Mouse (Mus musculus): ENCODE data around the gene Gm21852. TPM values are rescaled to one million over a fixed set of nuclear protein-coding genes. Genes with fewer than 3 reads are reported as not detected.
"Not testable (repeated sequence)": the region's sequence is repeated elsewhere in the genome, so short reads cannot be mapped to it uniquely, and the experiment has no call there.

Gm21852 gene
- not detected in 2 replicates for total RNA-seq (2014; rRNA removed)
- polyA plus RNA-seq (2015; fragmentation: Nextera tagmentation; extraction: Ambion mirVana): not detected in 2 replicates

GRCm38 (mm10) chrY:40651896-40652295 is at the start of gene Gm21852:
TSS of gene Gm21852 (minus strand) at chrY:40651996.
- not testable (repeated sequence) for H3K9ac ChIP-seq (replicated peaks; ENCODE audit: low read length); H3K9me3 ChIP-seq (ENCODE audit: low read length); DNase-seq (ENCODE audit: low spot score); ATAC-seq; H3K4me2 ChIP-seq (ENCODE audit: low read depth, low read length); H3K27me3 ChIP-seq (ENCODE audit: insufficient read depth, low read length); H3K4me3 ChIP-seq (ENCODE audit: low read length); H3K4me1 ChIP-seq (ENCODE audit: insufficient read depth, low read length); H3K27ac ChIP-seq; H3K36me3 ChIP-seq (ENCODE audit: insufficient read depth, low read length)
- no CpG with 5 or more reads among the region's 3 CpGs for WGBS

Small RNA genes within 50 kb of the gene (microRNA-seq; reads per million reads assigned to microRNA genes)
- gene Gm27466 (0 reads per million in 2 experiments), gene Gm28018 (0 reads per million in 2 experiments)

Other genes starting within 250 kb of the Gm21852 start
- not detected in 2 replicates for gene Gm21797, start 123.8 kb upstream of the Gm21852 start, total RNA-seq (2014; rRNA removed)
- not detected in 2 replicates for gene Gm21797, start 123.8 kb upstream of the Gm21852 start, polyA plus RNA-seq (2015; fragmentation: Nextera tagmentation; extraction: Ambion mirVana)
- gene Gm20795, start 152.9 kb upstream of the Gm21852 start, total RNA-seq (2014; rRNA removed): not detected in 2 replicates
- not detected in 2 replicates for gene Gm20795, start 152.9 kb upstream of the Gm21852 start, polyA plus RNA-seq (2015; fragmentation: Nextera tagmentation; extraction: Ambion mirVana)

All from hindbrain, postnatal 0 days (tissue).